Mouse (Mus musculus): Measurements from ENCODE around the gene Ly86.

GRCm38 (mm10) chr13:37403708-37404107 lies 58.7 kb downstream of the Ly86 start:
- no peak for TF ChIP-seq POLR2A (IDR thresholded peaks at IDR 0.05; ENCODE audit: control insufficient read depth, low read depth, low read length)
- no peak for TF ChIP-seq CTCF (IDR thresholded peaks at IDR 0.05; ENCODE audit: control insufficient read depth, insufficient read depth, insufficient replicate concordance, low read depth, low read length)
